Mouse (Mus musculus) adrenal gland, postnatal 25 days (tissue): ENCODE results near the gene Bhlhe40. TPM values are rescaled to one million over a fixed set of nuclear protein-coding genes. Genes with fewer than 3 reads are reported as not detected.
A peak's percentile ranks its signal among the peaks of the same experiment; 100 is the strongest.

Source experiments
- DNase-seq: peaks from one replicate; pipeline ENCODE4 v3.0.0; 2021; ENCODE audit warnings: mixed read lengths
- long read RNA-seq: library from polyadenylated mRNA; stranded (forward); transcript quantifications from one replicate; pipeline ENCODE4 v2.0.0, GENCODE M21; 2021
- total RNA-seq: library from RNA; stranded (reverse); gene quantifications from 2 replicates; pipeline ENCODE4 v1.2.3, GENCODE M21; 2021

Bhlhe40 gene
- total RNA-seq, result 191 and 201 TPM in 2 replicates
- long read RNA-seq, transcript Bhlhe40-201 (5 exons, 3,113 nt), result major isoform, 34 of 56 reads
- long read RNA-seq, transcript Bhlhe40-204 (1 exons, 2,620 nt), result minor isoform, 17 of 56 reads
- long read RNA-seq, partial matches to known transcripts, result 1 of 56 reads
- long read RNA-seq, other reads (novel, unspliced or antisense), result 4 of 56 reads

DNA sequence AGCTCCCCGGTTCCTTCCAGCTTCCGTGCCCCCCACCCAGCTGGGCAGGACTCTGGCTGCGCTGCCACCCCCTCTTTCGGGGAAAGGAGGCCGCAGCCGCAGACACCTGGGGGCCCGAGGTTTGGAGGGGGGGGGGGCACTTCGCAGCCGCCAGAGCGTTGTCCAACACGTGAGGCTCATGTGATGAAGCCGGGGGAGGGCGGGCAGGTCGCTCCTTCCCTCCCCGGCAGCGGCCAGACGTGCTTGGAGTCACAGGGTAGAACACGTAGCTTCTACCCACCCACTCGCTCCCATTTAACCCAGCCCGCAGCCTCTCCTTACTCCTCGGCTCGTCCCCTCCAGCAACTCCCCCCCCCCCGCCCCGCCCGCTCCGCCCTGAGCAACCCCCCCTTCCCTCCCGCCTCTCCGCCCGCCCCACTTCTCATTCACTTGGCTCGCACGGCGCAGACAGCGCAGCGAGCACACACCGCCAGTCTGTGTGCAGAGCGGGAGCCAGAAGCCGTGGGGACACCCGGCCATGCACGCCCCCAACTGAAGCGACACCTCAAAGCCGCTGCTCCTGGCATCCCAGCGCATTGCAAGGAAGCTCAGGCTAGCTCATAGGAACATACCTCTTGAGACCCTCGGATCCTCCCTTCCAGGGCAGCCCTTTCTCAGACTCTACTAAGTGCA lies at the start of gene Bhlhe40:
Gene Bhlhe40, plus strand, starts transcription at position 424 of the 672 bp plus-strand sequence.
- peak; percentile 88 for DNase-seq

DNA sequence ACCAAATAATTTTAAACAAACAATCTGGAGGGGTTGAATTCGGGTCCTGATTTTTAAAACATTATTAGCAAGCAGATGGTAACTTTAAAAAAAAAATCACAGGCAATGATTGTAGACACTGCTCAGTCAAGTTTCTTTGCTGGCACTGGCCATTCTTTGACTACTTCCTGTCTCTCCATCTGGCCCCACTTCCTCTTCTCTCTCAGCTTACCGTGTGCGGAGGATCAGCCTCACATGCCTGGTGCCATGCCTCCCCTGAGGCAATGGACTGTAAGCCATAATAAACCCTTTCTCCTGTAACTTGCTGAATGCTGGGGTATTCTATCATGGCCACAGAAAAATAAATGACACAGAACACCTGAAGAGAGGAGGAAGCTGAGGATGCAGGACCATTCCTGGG lies 48.8 kb upstream of the Bhlhe40 start:
- DNase-seq, result no peak

DNA sequence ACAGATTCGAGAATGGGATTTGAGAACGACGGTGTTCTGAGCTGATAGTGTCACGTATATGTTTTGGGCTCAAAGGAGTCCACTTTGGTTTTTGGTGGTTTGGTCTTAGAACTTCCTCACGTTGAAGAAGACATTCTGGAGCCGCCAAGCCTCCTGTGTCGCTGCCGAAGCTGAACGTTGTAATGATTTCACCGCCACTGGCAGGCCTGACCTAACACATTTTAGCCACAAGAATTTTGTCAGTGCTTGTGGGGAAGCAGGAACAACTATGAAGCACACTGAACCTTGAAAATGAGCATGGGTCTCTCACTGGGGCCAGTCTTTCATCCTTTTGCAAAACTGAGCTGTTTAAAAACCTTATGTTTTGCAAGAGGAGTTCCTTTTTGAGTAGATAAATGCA lies 42.4 kb upstream of the Bhlhe40 start:
- no peak for DNase-seq

DNA sequence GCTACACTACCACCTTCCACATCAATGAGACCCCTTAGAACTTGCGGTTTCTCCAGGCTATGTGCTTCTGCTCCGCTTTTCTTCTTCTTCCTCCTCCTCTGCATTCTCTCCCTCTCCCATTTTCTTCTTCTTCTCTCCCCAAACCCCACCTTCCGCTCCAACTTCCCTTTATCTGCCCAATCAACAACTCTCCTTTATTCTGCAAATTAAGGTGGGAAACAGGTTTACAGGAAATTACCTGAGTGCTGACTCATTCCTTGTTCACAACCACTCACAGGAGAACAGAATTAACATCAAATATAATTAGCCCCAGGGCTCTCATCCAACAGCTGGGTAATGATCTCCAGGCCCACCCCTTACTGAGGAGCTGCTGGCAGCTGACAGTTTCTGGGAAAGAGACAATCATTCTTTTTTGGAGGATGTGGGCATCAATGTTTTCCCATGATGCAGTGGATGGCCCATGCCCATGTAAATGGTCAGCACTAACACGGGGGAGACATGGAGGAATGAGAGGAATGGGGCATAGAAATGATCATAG lies 37.3 kb upstream of the Bhlhe40 start:
- DNase-seq, result no peak

DNA sequence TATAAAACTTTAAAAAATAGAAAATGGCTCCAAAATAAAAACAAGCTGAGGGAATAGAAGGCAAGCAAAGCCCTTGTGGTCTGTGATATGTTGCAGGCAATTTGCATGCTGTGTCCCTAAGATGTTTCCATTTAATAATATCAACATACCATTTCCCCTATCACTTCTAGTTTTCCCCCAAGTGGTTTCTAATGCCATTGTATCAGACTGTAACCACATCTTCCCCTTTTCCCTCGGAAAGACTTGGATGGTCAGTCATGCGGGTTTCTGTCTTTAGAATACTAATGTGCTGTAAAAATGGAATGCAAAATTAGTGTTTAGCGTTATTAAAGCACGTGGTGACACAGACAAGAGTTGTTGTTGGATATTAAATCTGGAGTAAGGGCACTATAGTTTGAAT lies 35.5 kb upstream of the Bhlhe40 start:
- no peak for DNase-seq

DNA sequence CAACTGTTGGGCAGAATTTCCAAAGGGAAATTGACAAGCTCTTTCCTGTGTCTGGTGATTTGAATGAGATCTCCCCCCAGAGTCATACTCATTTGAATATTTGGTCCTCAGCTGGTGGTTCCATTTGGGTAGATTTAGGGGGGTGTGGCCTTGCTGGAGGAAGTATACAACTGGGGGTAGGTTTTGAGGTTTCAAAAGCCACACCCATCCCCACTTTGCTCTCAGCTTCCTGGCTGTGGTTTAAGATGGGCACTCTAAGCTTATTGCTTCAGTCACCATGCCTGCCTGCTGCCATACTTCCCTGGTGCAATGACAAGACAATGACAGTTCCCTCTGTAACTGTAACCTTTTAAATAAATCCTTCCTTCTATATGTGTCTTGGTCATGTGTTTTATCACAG lies 29.7 kb upstream of the Bhlhe40 start:
- no peak for DNase-seq

DNA sequence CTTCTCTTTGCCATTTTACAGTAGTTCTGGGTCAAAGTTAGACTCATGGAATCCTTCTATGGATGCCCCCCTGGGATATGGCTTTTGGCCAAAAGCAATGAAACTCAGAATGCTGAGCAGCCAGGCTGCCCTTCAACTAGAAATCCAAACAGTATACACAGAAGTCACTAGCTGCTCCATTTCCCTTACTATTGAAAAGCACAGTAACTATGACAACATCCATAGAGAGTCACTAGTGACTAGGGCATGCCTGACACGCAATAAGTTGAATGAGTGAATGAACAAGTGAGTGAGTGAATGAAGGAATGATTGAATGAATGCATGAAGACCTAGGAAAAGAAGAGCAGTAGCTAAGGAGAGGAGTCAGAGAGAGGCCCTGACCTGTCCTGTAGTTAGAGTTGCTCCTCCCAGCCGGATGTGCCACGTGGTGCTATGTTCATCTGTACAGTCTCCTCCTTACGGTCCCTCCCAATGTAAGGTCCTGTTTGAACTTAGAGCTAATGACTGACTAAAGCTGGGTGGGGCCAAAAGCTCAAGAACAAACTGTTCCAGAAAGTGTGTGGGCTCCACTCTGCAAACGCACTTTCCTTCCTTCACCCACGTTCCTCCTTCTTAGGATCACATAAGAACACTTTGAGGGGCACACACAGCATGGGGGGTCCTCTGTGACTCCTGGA lies 22.1 kb upstream of the Bhlhe40 start:
- DNase-seq, result no peak

DNA sequence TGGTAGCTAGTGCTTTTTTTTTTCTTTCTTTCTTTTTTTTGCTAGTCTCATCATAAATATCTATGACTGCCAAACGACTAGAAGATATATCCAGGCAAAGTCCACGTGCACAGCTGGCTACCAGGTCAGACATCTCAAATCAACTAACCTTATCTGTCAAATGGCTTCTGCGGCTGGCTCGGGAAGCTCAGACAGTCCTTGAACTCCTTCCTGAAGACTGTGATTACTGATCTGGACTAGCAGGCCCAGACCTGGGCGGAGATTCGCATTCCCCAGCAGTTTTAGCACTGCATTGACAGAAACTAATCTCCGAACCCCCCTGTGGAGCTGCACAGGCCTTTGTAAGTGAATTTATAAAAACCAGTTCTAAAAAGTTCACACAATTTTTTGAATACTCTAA lies 18.4 kb upstream of the Bhlhe40 start:
- DNase-seq, result no peak

DNA sequence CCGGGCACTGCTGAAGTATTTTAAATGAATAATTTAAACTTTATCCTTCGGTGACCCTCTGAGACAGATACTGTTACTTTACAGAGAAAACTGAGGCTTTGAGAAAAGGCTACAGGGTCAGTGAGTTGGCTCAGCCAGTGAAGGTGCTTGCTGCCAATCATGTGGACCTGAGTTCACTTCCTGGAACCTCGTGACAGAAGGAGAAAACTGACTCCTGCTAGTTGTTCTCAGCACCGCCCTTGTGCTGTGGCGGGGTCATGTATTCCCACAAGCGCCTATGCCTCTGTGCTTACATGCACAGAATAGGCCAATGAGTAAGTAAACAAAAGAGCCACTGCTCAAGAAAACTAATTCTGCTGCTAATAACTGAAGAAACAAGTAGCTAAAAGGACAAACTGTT lies 17.4 kb upstream of the Bhlhe40 start:
- DNase-seq, result no peak

DNA sequence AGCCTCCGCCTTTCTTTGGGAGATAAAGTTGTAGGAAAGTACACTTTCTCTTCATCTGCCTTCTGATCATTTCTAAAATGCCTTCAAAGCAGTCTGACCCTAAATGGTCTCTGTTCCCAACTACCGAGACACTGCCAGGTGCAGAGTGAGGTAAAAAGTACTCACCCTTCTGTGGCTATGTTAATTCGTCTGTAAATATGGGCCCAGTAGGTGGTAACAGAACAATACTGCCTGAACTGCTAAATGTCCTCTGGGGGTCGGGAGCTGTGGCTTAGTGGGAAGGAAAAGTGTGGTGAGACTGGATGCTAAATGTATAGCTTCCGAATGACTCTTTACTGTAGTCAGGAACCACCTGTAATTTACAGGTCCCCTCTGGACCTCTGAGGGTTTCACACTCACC lies 16.1 kb upstream of the Bhlhe40 start:
- DNase-seq, result no peak

DNA sequence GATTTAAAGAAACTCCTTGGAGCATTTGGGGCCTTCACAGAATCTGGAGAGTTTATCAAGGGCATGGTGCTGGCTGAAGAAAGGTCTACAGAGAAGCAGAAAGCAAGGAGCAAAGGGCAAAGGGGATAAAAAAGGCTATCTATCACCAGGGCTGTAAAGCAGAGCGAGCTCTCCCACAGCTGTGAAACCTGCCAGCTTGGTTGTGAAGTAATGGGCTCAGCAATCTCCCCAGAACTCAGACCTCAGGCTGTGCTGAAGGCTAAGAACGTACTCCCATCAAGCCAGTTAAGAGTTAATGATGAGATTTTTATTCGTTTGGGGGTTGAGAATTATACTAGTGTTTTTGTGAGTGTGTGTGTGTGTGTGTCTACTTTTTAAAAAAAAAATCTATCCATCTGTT lies 13.3 kb upstream of the Bhlhe40 start:
- DNase-seq, result no peak

DNA sequence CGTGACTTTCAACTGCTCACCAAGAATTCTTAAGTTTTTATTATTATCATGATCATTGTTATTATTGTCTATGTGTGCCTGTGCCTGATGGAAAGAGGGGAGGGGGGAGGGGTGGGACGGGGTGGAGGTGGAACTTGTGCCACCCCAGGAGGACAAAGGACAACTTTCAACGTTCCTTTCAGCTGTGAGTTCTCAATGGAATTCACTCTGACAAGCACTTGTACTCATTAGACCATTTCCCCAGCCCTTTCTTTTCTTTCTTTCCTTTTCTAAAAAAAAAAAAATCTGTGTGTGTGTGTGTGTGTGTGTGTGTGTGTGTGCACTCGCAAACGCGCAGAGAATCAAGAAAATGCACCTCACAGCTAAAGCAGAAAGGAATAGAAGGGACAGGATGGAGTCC lies 12.4 kb upstream of the Bhlhe40 start:
- no peak for DNase-seq

DNA sequence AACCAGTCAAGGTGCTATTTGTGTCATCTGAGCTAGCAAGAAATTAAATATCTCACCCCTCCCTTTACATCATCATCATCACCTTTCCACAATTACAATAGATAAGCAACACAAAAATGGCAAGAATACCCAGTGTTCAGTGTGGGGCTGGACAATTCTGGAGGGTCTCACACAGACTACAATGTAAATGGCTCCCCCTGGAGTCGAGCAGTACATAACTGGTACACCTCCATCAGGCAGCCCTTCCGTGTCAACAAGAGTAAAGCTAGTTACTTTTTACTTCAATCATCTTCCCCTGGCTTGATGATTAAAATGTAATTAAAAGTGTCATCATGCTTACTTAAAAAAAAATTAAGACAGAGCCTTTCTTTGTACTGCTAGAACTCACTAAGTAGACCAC lies 4.6 kb upstream of the Bhlhe40 start:
- no peak for DNase-seq

DNA sequence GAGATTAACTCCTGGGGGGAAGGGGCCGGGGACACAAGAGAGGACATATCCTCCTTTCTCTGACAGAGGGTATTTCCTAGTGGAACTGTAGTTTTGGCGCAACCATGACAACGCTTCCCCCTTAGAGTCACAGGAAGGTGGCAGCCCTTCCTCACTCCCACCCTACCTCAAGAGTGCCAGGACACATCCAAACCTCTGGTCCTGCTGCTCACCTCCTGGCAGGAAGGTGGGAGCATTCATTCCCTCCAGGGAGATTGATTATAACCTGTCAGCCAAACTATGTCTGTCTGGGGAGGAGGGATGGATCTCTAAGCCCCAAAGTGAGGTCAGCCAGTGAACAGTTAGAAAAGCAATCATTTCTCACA lies 2.4 kb upstream of the Bhlhe40 start:
- DNase-seq, result no peak

DNA sequence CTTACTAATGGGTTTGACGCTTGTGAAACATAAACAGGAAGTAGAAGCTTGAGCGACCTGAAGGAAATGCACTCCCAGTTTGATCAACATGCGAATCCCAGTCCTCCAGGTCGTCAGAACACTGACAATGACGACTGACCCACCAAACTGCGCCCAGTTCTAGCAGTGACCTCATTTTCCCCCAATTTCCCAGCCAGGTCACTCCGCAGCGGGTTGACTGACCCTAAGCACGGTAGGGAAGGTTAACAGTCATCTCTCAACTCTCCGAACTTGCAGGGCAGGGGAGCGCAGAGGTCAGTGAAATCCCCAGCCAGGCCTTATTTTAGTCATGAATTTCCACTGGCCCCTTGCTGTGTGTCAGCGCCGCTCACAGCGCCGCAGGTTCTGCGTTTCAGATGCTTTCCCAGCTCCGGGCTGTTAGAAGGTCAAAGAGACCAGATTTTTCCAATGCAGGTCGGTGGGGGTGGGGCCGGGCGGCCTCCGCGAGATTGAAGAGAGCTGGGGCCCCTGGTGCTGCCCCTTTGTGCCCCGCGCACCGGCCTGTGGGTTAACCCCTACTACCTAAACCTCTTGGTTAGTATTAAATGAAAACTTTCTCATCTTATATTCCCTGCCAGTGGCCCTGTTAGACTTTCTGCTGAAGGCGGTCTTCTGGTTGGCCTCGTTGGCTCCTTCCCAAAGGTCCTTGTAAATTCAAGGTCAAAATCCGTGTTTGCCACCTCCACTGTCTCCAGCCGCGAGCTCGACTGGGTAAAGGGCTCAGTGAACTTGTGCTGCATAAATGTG lies 1.8 kb upstream of the Bhlhe40 start:
- peak; percentile 71 for DNase-seq

DNA sequence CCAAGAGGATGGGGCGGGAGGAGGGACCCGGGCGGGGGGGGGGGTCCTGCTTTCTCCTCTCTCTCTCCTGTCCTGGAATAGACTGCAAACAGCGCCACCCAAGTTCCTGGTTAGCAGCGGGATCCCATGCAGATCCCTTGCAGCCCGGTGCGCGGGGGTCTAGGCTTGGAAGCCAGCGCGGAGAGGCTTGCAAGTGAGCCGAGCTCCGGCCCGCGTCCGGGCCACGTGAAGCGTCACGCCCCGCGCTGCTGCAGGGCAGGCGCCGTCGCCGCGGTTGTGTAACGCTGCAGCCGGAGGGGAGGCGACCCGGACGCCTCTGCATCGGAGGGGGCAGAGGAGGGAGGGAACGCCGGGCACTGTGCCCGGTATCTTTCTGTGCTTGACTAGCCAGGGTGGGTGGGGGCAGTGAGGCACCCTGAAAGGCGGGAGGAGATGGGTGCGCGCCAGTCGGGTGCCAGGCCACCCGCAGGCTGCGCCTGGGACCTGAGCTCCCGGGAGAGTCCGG lies 1.2 kb upstream of the Bhlhe40 start:
- peak; percentile 94 for DNase-seq

DNA sequence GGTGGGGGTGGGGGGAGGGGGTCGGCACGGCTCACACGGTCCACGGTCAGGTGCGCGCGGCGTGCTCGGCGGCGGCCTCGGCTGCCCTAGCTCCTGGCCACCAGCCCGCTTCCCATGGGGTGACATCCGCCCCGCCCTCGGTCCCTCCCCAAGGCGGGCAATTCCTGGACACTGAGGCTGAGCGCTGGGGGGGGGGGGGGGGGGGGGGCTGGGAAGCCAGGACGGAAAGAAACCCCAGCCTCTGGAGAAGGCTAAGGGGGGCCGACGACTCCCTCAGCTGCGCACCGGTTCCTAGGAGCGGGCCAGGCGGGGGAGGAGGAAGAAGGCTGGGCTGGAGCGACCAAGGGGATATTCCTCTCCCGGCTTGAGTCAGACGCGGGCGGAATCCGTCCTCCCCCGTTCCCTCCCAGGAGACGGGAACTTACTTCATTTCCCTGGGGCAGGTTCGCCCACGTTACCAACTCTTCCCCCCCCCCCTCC lies 663 bp upstream of the Bhlhe40 start:
- peak; percentile 94 for DNase-seq

DNA sequence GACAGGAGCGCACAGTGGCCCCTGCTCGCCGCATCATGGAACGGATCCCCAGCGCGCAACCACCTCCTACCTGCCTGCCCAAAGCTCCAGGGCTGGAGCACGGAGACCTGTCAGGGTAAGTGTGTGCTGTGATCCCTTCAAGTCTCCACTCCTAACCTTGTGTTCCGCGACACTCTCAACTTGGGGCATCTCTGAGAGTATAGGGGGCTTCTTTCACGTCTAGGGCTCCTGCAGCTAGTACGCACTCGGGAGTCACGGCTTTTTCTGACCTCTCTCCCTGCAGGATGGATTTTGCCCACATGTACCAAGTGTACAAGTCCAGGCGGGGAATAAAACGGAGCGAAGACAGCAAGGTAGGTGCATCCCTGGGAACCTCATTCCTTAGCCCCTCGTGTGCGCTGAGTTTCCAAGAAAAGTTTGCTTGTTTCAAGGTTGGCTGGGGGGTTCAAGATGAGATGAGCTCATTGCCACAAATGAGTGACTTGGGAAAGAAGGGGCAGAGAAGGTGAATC lies 505 bp downstream of the Bhlhe40 start:
- no peak for DNase-seq

DNA sequence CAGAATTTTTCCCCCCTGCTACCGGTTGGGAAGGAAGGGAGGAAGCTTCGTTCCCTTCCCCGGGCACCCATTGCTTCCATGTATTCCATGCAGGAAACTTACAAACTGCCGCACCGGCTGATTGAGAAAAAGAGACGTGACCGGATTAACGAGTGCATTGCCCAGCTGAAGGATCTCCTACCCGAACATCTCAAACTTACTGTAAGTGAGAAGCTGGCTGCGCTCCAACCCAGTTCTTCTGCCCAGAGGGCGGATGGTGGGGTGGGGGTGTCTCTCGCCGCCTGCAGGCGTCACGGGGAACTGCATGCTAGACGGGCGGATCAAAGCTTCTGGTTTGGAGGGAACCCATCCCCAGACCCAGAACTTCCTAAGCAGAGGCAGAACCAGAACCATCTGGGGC lies 983 bp downstream of the Bhlhe40 start:
- peak; percentile 93 for DNase-seq

DNA sequence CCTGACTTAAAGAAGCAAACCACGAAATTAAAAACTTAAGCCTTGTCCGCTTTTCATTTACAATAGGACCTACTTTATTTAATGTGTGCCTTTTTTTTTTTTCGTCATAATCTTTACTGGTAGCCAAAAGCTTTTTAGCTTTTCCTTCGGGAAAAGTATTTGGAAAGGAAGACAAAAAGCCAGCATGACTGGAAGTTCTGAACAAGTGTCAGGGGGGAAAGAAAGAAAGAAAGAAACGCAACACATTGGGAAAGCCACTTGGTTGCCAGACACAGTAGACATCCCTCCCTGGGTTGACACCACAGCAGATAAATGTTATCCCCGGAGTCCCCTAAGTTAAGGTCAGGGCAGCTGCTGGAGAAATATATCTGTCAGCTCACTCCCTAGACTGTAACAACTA lies 1.5 kb downstream of the Bhlhe40 start:
- DNase-seq, result no peak

DNA sequence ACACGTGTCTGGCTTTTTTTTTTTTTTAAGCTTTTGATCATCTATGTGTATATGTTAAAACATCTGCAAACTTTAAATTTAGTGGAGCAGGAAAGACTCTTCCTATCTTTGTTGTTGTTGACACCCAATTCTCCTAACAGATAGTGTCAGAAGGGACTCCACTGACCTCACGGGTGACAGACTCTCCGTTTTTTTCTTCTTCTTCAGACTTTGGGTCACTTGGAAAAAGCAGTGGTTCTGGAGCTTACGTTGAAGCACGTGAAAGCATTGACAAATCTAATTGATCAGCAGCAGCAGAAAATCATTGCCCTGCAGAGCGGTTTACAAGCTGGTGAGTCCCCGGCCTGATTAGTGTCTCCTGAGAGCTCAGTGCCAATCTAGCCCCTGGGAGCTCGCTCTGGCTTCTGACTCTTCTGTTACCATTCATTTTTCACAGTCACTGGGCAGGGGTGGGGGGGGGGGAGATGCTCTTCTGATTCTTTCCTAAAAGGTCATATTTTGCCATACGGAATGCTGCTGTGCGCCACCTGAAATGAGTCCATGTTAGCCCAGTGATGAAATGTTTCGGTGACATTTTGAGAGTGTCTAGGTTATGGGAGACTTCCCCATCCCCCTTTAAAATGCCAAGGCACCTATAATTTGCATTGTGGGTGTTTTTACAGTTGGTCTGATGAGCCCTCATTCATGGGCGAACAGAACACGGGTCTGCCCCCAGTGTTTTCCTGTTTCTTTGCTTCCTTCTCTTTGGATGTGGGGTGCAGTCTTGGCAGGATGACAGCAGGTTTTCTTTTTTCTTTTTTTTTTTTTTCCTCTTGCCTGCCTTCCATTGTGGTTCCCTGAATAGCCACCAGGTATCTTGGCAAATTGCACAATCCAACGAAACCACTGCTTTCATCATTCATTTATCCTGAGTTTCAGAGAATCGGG lies 2.1 kb downstream of the Bhlhe40 start:
- no peak for DNase-seq
